Comparison of ENCODE assay signal across 12 mouse cellular contexts in genomic region chr6:117646628-117647027, GRCm38 (mm10).
A peak's percentile ranks its signal among the peaks of the same experiment; 100 is the strongest.
DNase-seq lines count a peak whose midpoint lies in the region; ATAC-seq and TF ChIP-seq lines count a peak whose summit lies in the region.
"Had no signal": no experiment of that assay in that cellular context is flagged by ENCODE, and none has a peak within 500 bp of the region (broad histone marks: within the 10 kb centered on the region; RNA-seq: fewer than 3 reads in every experiment).

No protein-coding gene starts in this region.

- no peaks in the 10 kb centered on the region for H3K27me3 ChIP-seq in intestine, postnatal 0 days (replicated peaks; ENCODE audit: control insufficient read depth, insufficient read depth, low read length)
- no peaks in the 10 kb centered on the region for H3K27me3 ChIP-seq in intestine, embryonic 15.5 days (replicated peaks)
- no peaks in the 10 kb centered on the region for H3K27me3 ChIP-seq in embryonic facial prominence, embryonic 14.5 days (replicated peaks; ENCODE audit: control insufficient read depth, insufficient read depth, low read length)
- H3K27me3 ChIP-seq in hindbrain, embryonic 16.5 days (replicated peaks; ENCODE audit: control insufficient read depth, insufficient read depth, low read length) = no peaks in the 10 kb centered on the region
- H3K27me3 ChIP-seq: forebrain, embryonic 12.5 days; neural tube, embryonic 12.5 days had no signal

- no peaks in the 10 kb centered on the region for H3K36me3 ChIP-seq in intestine, postnatal 0 days (ENCODE audit: control insufficient read depth, insufficient read depth)
- no peaks in the 10 kb centered on the region for H3K36me3 ChIP-seq in intestine, embryonic 15.5 days
- H3K36me3 ChIP-seq in embryonic facial prominence, embryonic 14.5 days (ENCODE audit: control insufficient read depth, insufficient read depth, low read length) = no peaks in the 10 kb centered on the region
- H3K36me3 ChIP-seq in hindbrain, embryonic 16.5 days (ENCODE audit: control insufficient read depth, insufficient read depth, low read length) = no peaks in the 10 kb centered on the region
- H3K36me3 ChIP-seq: forebrain, embryonic 12.5 days; neural tube, embryonic 12.5 days had no signal

- TF ChIP-seq CTCF in intestine, postnatal 0 days (IDR thresholded peaks at IDR 0.05; ENCODE audit: low read depth) = peak; percentile 46
- no peak for TF ChIP-seq CTCF in brain, embryonic 14.5 days (IDR thresholded peaks at IDR 0.05; ENCODE audit: borderline replicate concordance, extremely low read depth, insufficient read depth, insufficient read length)

- no peak for TF ChIP-seq POLR2A in brain, embryonic 14.5 days (IDR thresholded peaks at IDR 0.05; ENCODE audit: borderline replicate concordance, extremely low read depth, insufficient read depth, insufficient read length, poor library complexity, severe bottlenecking)

- no peak overlapping the region for H3K9ac ChIP-seq in intestine, postnatal 0 days (ENCODE audit: low read depth, low read length)
- no peak overlapping the region for H3K9ac ChIP-seq in intestine, embryonic 15.5 days
- no peak overlapping the region for H3K9ac ChIP-seq in embryonic facial prominence, embryonic 14.5 days (ENCODE audit: low read depth, low read length)
- H3K9ac ChIP-seq in hindbrain, embryonic 16.5 days (ENCODE audit: low read depth, low read length) = no peak overlapping the region
- H3K9ac ChIP-seq: forebrain, embryonic 12.5 days; neural tube, embryonic 12.5 days had no signal

- H3K9me3 ChIP-seq in intestine, postnatal 0 days (ENCODE audit: control insufficient read depth) = no peaks in the 10 kb centered on the region
- H3K9me3 ChIP-seq in intestine, embryonic 15.5 days = no peaks in the 10 kb centered on the region
- H3K9me3 ChIP-seq in embryonic facial prominence, embryonic 14.5 days (ENCODE audit: control insufficient read depth, low read length) = no peaks in the 10 kb centered on the region
- H3K9me3 ChIP-seq in hindbrain, embryonic 16.5 days (ENCODE audit: control insufficient read depth, low read length) = no peaks in the 10 kb centered on the region
- H3K9me3 ChIP-seq: forebrain, embryonic 12.5 days; neural tube, embryonic 12.5 days had no signal

- H3K4me1 ChIP-seq in intestine, postnatal 0 days (replicated peaks; ENCODE audit: control insufficient read depth, insufficient read depth, low read length) = no peaks in the 10 kb centered on the region
- no peaks in the 10 kb centered on the region for H3K4me1 ChIP-seq in intestine, embryonic 15.5 days (replicated peaks)
- peaks cover 8% of the 10 kb centered on the region; the same call in 1 of the 2 replicates for H3K4me1 ChIP-seq in embryonic facial prominence, embryonic 14.5 days (ENCODE audit: control insufficient read depth, insufficient read depth, low read length)
- no peaks in the 10 kb centered on the region for H3K4me1 ChIP-seq in hindbrain, embryonic 16.5 days (ENCODE audit: control insufficient read depth, insufficient read depth, low read depth, low read length)
- H3K4me1 ChIP-seq: forebrain, embryonic 12.5 days; neural tube, embryonic 12.5 days had no signal

- ATAC-seq in intestine, postnatal 0 days = no peak
- ATAC-seq in intestine, embryonic 15.5 days = no peak
- peak; percentile 83; the same call in 1 of the 2 replicates for ATAC-seq in embryonic facial prominence, embryonic 14.5 days (ENCODE audit: low read depth)
- ATAC-seq in hindbrain, embryonic 16.5 days = no peak
- no peak for ATAC-seq in erythroid progenitor cell, adult 5-6 weeks (replicated peaks; ENCODE audit: low FRiP score, poor library complexity, severe bottlenecking)

- no peak overlapping the region for H3K27ac ChIP-seq in intestine, postnatal 0 days (ENCODE audit: low read depth, low read length)
- H3K27ac ChIP-seq in intestine, embryonic 15.5 days = no peak overlapping the region
- H3K27ac ChIP-seq in embryonic facial prominence, embryonic 14.5 days (replicated peaks; ENCODE audit: low read depth, low read length) = peak overlapping the region; percentile 61
- H3K27ac ChIP-seq in hindbrain, embryonic 16.5 days (ENCODE audit: low read depth, low read length) = no peak overlapping the region
- H3K27ac ChIP-seq: forebrain, embryonic 12.5 days; neural tube, embryonic 12.5 days had no signal

- H3K4me3 ChIP-seq in intestine, postnatal 0 days (ENCODE audit: low read depth, low read length) = no peak overlapping the region
- H3K4me3 ChIP-seq in intestine, embryonic 15.5 days (replicated peaks) = no peak overlapping the region
- H3K4me3 ChIP-seq in embryonic facial prominence, embryonic 14.5 days (ENCODE audit: low read depth, low read length) = no peak overlapping the region
- H3K4me3 ChIP-seq in hindbrain, embryonic 16.5 days (ENCODE audit: low read length) = no peak overlapping the region
- H3K4me3 ChIP-seq: forebrain, embryonic 12.5 days; neural tube, embryonic 12.5 days had no signal

- intact Hi-C loops in left cerebral cortex, postnatal 25 days (cut with DNase I) = no loop called here

- DNase-seq in brain, embryonic 14.5 days (ENCODE audit: low read depth) = peak; percentile 10
- peak; percentile 95 for DNase-seq in embryonic facial prominence, embryonic 14.5 days (ENCODE audit: low spot score)
- peak; percentile 6 to 39 for DNase-seq in left cerebral cortex, postnatal 25 days (ENCODE audit: low spot score in 2 of 2)
- DNase-seq in urinary bladder, postnatal 4 days (ENCODE audit: low spot score in 2 of 2) = no peak
- DNase-seq: lung, postnatal 14 days; spleen, adult 18-20 months had no signal

- no peak overlapping the region for H3K4me2 ChIP-seq in intestine, postnatal 0 days (replicated peaks; ENCODE audit: low read depth)
- no peak overlapping the region for H3K4me2 ChIP-seq in intestine, embryonic 15.5 days (replicated peaks)
- H3K4me2 ChIP-seq in embryonic facial prominence, embryonic 14.5 days (ENCODE audit: low read depth, low read length) = no peak overlapping the region
- H3K4me2 ChIP-seq in hindbrain, embryonic 16.5 days (ENCODE audit: low read length) = no peak overlapping the region
- H3K4me2 ChIP-seq: forebrain, embryonic 12.5 days; neural tube, embryonic 12.5 days had no signal

- 70% methylated on average over 8 of the region's 8 CpGs for WGBS in intestine, postnatal 0 days
- 55% methylated on average over 8 of the region's 8 CpGs for WGBS in intestine, embryonic 15.5 days
- WGBS in embryonic facial prominence, embryonic 14.5 days = 33% methylated on average over 8 of the region's 8 CpGs
- WGBS in hindbrain, embryonic 16.5 days = 67% methylated on average over 8 of the region's 8 CpGs

Comparison
In these comparisons a context has a peak if more than half of its experiments do, and no peak if none do; other contexts are left out.
1. DNase-seq: peak in brain, embryonic 14.5 days (single experiment), embryonic facial prominence, embryonic 14.5 days (single experiment) and left cerebral cortex, postnatal 25 days (2 of 2); none in urinary bladder, postnatal 4 days (0 of 2).